Mouse (Mus musculus) hindbrain, embryonic 11.5 days (tissue): Measurements from ENCODE around the gene Tcf19. TPM values are rescaled to one million over a fixed set of nuclear protein-coding genes. Genes with fewer than 3 reads are reported as not detected.

ENCODE experiments used
- ATAC-seq: fragments of 200-750 bp; cut with Nextera tagmentation; 2 replicates; pipeline ENCODE4 v1.8.0; 2017; ENCODE audit warnings: mild to moderate bottlenecking, moderate TSS enrichment, moderate library complexity; ENCODE audit not compliant: low FRiP score
- DNase-seq: peaks from one replicate; pipeline ENCODE4 v3.0.0-alpha.2; 2015; ENCODE audit warnings: low spot score
- H3K27ac ChIP-seq: fragments of 300-500 bp; sonication (generic); 2 replicates; pipeline ENCODE4 v1.5.1; 2014; ENCODE audit warnings: mild to moderate bottlenecking, low read depth, low read length
- H3K27me3 ChIP-seq: fragments of 300-500 bp; sonication (generic); 2 replicates; pipeline ENCODE4 v1.6.1; 2014; ENCODE audit warnings: mild to moderate bottlenecking, low read length, moderate library complexity, mixed read lengths; ENCODE audit not compliant: control insufficient read depth, insufficient read depth
- H3K36me3 ChIP-seq: fragments of 300-500 bp; sonication (generic); 2 replicates; pipeline ENCODE4 v1.6.1; 2014; ENCODE audit warnings: mild to moderate bottlenecking, low read length, moderate library complexity, mixed read lengths; ENCODE audit not compliant: control insufficient read depth, insufficient read depth
- H3K4me1 ChIP-seq: fragments of 300-500 bp; sonication (generic); replicated peaks from 2 replicates; pipeline ENCODE4 v1.6.1; 2014; ENCODE audit warnings: low read length, mixed read lengths; ENCODE audit not compliant: control insufficient read depth, insufficient read depth
- H3K4me2 ChIP-seq: fragments of 300-500 bp; sonication (generic); replicated peaks from 2 replicates; pipeline ENCODE4 v1.6.1; 2014; ENCODE audit warnings: mild to moderate bottlenecking, low read depth, low read length
- H3K4me3 ChIP-seq: fragments of 300-500 bp; sonication (generic); 2 replicates; pipeline ENCODE4 v1.5.1; 2014; ENCODE audit warnings: low read depth, low read length
- H3K9ac ChIP-seq: fragments of 300-500 bp; sonication (generic); 2 replicates; pipeline ENCODE4 v1.6.1; 2014; ENCODE audit warnings: low read depth, low read length
- H3K9me3 ChIP-seq: fragments of 300-500 bp; sonication (generic); 2 replicates; pipeline ENCODE4 v1.6.1; 2016; ENCODE audit warnings: low read length; ENCODE audit not compliant: control insufficient read depth
- WGBS: fragments of 180-500 bp; shearing (Covaris S2); extraction: QIAGEN DNeasy Blood & Tissue Kit; methylation state at CpG from one replicate; pipeline ENCODE4 v1.1.7; 2014; 5-methylcytosine and 5-hydroxymethylcytosine counted together
- polyA plus RNA-seq: library from polyadenylated mRNA; unstranded; fragments of >200 nt; fragmentation: Nextera tagmentation; extraction: Ambion mirVana; gene quantifications from 2 replicates; pipeline ENCODE4 v1.2.1, GENCODE M21; 2014

The Tcf19 gene
- polyA plus RNA-seq, 1 experiment from 2014 or later = 50.8 TPM

DNA sequence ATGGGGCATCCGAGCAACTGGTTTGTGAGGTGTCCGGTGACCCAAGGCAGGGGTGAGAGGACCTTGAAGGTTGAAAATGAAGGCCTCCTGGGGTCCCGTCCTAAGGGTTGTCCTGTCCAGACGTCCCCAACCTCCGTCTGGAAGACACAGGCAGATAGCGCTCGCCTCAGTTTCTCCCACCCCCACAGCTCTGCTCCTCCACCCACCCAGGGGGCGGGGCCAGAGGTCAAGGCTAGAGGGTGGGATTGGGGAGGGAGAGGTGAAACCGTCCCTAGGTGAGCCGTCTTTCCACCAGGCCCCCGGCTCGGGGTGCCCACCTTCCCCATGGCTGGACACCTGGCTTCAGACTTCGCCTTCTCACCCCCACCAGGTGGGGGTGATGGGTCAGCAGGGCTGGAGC is 10.8 kb downstream of the Tcf19 start, which contains the start of gene Pou5f1:
TSS of gene Pou5f1 (plus strand) at position 243 of the 400 bp plus-strand sequence.
- no peaks in the 10 kb centered on the region for H3K36me3 ChIP-seq
- WGBS = 22% methylated on average over 13 of the region's 13 CpGs
- DNase-seq = no peak
- H3K27me3 ChIP-seq = peaks cover 32% of the 10 kb centered on the region
- H3K4me2 ChIP-seq = no peak within 1 kb of the TSS
- no peaks in the 10 kb centered on the region for H3K9me3 ChIP-seq
- no peak for ATAC-seq
- no peaks in the 10 kb centered on the region for H3K4me1 ChIP-seq
- H3K9ac ChIP-seq = no peak within 1 kb of the TSS
- no peak within 1 kb of the TSS for H3K27ac ChIP-seq
- no peak within 1 kb of the TSS for H3K4me3 ChIP-seq

DNA sequence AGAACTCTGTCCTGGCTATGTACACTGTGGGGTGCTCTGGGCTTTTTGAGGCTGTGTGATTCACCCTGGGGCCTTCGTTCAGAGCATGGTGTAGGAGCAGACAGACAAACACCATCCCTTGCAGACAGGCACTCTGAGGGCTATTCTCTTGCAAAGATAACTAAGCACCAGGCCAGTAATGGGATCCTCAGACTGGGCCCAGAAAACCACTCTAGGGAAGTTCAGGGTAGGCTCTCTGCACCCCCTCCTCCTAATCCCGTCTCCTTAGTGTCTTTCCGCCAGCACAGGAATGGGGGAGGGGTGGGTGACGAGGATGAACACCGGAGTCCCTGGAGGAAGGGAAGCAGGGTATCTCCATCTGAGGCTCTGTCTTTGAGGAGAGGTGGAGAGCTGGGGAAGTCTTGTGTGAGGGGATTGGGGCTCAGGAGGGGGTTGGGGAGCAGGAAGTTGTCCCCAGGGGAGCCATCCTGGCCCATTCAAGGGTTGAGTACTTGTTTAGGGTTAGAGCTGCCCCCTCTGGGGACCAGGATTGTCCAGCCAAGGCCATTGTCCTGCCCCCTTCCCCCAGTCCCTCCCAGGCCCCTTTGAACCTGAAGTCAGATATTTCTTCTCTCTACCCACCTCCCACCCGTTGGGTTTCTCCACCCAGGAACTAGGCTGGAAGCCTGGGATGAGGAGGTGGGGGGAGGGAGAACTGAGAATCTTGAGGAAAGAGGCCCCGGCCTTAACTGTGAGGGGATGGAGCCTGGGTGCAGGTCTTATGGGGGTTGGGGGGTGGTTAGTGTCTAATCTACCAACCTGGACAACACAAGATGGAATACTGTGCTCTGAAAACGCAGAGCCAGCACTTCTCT is 11.8 kb downstream of the Tcf19 start:
- no peaks in the 10 kb centered on the region for H3K9me3 ChIP-seq
- no peak overlapping the region for H3K4me2 ChIP-seq
- no peak for DNase-seq
- no peak overlapping the region for H3K27ac ChIP-seq
- 14% methylated on average over 8 of the region's 8 CpGs for WGBS
- H3K27me3 ChIP-seq = peaks cover 32% of the 10 kb centered on the region
- no peak overlapping the region for H3K4me3 ChIP-seq
- no peak for ATAC-seq
- no peaks in the 10 kb centered on the region for H3K36me3 ChIP-seq
- H3K4me1 ChIP-seq = no peaks in the 10 kb centered on the region
- H3K9ac ChIP-seq = no peak overlapping the region

DNA sequence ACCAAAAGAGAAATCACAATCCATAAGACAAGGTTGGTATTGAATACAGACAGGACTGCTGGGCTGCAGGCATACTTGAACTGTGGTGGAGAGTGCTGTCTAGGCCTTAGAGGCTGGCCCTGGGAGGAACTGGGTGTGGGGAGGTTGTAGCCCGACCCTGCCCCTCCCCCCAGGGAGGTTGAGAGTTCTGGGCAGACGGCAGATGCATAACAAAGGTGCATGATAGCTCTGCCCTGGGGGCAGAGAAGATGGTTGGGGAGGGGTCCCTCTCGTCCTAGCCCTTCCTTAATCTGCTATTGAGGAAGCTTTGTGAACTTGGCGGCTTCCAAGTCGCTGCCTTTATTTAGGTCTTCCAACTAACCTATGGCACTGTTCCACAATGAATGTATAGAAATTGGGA is 12.8 kb downstream of the Tcf19 start:
- no peak for ATAC-seq
- DNase-seq = no peak
- Histone ChIP-seq H3K4me3 (no peak overlapping the region), H3K27me3 (peaks cover 32% of the 10 kb centered on the region), H3K36me3 (no peaks in the 10 kb centered on the region), H3K4me1 (no peaks in the 10 kb centered on the region), H3K4me2 (no peak overlapping the region), H3K9ac (no peak overlapping the region), H3K9me3 (no peaks in the 10 kb centered on the region), H3K27ac (no peak overlapping the region)
- WGBS = 20% methylated on average over 5 of the region's 5 CpGs

DNA sequence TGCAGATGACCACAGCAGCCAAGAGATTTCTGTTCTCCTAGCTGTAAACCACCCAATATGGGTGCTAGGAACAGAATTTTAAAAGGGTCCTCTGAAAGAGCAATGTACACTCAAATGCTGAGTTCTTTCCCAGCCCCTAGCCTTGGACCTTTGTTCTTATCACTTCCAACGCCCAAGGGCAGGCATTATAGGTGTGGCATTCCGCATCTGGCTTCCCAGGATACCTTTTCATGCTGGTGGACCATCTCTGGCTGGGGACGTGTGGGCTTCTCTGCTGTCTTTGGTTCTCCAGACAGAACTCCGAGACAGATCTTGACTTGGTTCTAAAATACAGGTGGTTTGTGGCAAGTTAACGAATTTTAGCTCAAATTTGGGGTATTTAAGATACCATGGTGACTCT is 13.9 kb downstream of the Tcf19 start:
- DNase-seq (no peak), ATAC-seq (no peak)
- Histone ChIP-seq H3K9ac (no peak overlapping the region), H3K36me3 (no peaks in the 10 kb centered on the region), H3K27me3 (peaks cover 28% of the 10 kb centered on the region), H3K4me2 (no peak overlapping the region), H3K4me1 (no peaks in the 10 kb centered on the region), H3K9me3 (no peaks in the 10 kb centered on the region), H3K4me3 (no peak overlapping the region), H3K27ac (no peak overlapping the region)
- 41% methylated on average over 5 of the region's 5 CpGs for WGBS

DNA sequence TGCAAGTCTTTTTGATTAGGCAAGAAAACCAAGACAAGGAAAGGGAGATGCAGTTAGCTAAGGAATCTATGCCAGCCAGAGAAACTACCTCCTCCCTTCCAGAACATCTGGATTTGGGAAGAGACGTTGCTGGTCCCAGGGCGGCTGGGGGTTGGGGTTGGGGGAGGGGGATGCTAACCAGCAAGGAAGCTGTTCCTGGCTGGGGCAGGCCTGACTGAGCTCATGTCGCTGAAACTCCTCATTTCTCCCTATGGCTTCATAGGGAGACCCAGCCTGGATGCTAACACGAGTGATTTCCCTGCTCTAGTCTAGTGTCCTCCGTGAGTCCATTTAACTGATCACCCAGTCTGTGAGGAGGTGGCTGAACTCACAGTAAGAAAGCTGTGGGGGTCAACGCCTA is 14.4 kb downstream of the Tcf19 start:
- H3K9me3 ChIP-seq = no peaks in the 10 kb centered on the region
- no peak for DNase-seq
- WGBS = 4% methylated on average over 6 of the region's 6 CpGs
- H3K9ac ChIP-seq = no peak overlapping the region
- no peaks in the 10 kb centered on the region for H3K4me1 ChIP-seq
- H3K27me3 ChIP-seq = peaks cover 24% of the 10 kb centered on the region
- no peak overlapping the region for H3K27ac ChIP-seq
- no peaks in the 10 kb centered on the region for H3K36me3 ChIP-seq
- ATAC-seq = no peak
- no peak overlapping the region for H3K4me2 ChIP-seq
- no peak overlapping the region for H3K4me3 ChIP-seq

DNA sequence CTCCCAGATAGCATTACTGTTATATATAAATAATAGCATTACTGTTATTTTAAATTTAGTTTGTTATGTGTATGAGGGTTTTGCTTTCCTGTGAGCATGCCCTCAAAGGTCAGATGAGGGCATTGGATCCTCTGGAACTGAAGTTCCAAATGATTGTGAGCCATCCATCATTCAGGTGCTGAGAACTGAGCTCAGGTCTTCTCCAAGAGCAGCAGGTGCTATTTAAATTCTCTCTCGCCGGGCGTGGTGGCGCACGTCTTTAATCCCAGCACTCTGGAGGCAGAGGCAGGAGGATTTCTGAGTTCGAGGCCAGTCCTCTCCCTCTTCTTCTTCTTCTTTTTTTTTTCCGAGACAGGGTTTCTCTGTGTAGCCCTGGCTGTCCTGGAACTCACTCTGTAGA is 19.5 kb downstream of the Tcf19 start:
- H3K9me3 ChIP-seq = no peaks in the 10 kb centered on the region
- no peak overlapping the region for H3K4me3 ChIP-seq
- no peaks in the 10 kb centered on the region for H3K36me3 ChIP-seq
- H3K4me1 ChIP-seq = no peaks in the 10 kb centered on the region
- DNase-seq (no peak), ATAC-seq (no peak)
- WGBS = 94% methylated on average over 7 of the region's 7 CpGs
- H3K9ac ChIP-seq = no peak overlapping the region
- no peak overlapping the region for H3K4me2 ChIP-seq
- no peak overlapping the region for H3K27ac ChIP-seq
- no peaks in the 10 kb centered on the region for H3K27me3 ChIP-seq

DNA sequence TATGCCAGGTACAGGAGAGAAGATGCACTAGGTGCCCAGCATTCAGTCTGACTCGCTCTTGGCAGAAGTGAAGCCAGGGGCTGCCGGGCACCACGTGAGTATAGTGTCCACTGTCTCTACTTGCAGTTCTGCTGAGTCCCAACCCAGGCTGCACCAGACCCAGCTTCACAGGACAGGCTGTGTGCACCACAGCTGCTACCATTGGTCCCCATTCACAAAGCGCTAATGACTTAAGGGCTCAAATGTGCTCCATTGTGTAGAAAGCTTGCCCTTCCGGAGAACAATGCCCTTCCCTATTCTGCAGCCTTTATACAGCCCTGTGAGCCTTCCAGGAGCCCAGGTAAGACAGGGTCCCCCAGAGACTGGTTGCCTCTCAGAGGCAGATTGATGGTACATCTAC is 26.3 kb downstream of the Tcf19 start:
- Histone ChIP-seq H3K36me3 (no peaks in the 10 kb centered on the region), H3K4me1 (no peaks in the 10 kb centered on the region), H3K27ac (no peak overlapping the region), H3K9me3 (no peaks in the 10 kb centered on the region), H3K4me2 (no peak overlapping the region), H3K9ac (no peak overlapping the region), H3K4me3 (no peak overlapping the region), H3K27me3 (no peaks in the 10 kb centered on the region)
- no peak for ATAC-seq
- WGBS = 62% methylated on average over 5 of the region's 5 CpGs
- DNase-seq = no peak

DNA sequence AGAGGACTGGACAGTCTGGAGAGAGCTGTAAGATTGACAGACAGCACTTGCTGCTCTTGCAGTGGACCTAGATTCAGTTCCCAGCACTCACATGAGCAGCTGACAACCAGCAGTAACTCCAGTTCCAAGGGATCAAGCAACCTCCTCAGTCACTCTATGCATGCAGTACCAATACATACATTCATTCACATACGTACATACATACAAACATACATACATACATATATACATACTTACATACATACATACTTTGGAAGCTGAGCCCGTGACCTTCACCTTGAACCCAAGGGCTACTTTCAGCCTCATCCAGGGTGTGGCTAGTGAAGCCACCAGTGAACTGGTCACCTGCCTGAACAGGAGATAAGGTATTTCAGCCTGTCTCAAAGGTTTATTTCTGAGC is 28.6 kb downstream of the Tcf19 start:
- no peak overlapping the region for H3K4me2 ChIP-seq
- no peaks in the 10 kb centered on the region for H3K36me3 ChIP-seq
- ATAC-seq (no peak), DNase-seq (no peak)
- H3K9me3 ChIP-seq = no peaks in the 10 kb centered on the region
- H3K9ac ChIP-seq = no peak overlapping the region
- 89% methylated on average over 2 of the region's 2 CpGs for WGBS
- H3K4me3 ChIP-seq = no peak overlapping the region
- H3K4me1 ChIP-seq = no peaks in the 10 kb centered on the region
- no peak overlapping the region for H3K27ac ChIP-seq
- H3K27me3 ChIP-seq = no peaks in the 10 kb centered on the region

DNA sequence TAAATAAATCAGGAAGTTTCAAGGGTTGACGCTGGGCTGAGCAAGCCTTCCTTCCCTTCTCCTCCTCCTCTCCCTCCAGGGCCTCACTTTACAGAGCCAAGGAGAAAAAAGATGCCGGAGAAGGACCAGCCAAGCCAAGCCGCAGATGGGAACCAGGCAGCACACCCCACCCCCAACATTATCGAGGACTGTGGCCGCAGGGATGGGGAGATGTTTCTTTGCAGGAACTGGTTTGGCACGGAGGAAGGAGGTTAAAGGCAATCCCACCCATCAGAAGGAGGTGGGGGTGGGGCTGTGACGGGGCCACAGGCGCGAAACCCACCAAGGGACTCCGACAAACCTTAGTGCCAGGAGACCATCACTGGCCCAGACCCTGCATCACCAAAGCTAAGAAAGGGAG is 29.9 kb downstream of the Tcf19 start:
- H3K4me3 ChIP-seq = no peak overlapping the region
- ATAC-seq (no peak), DNase-seq (no peak)
- H3K27ac ChIP-seq = no peak overlapping the region
- 62% methylated on average over 10 of the region's 10 CpGs for WGBS
- H3K4me2 ChIP-seq = no peak overlapping the region
- no peaks in the 10 kb centered on the region for H3K9me3 ChIP-seq
- H3K27me3 ChIP-seq = no peaks in the 10 kb centered on the region
- H3K36me3 ChIP-seq = no peaks in the 10 kb centered on the region
- no peaks in the 10 kb centered on the region for H3K4me1 ChIP-seq
- H3K9ac ChIP-seq = no peak overlapping the region
